Mouse (Mus musculus) left cerebral cortex, postnatal 10 days (tissue): ENCODE results near the gene Bpifa2. TPM values are rescaled to one million over a fixed set of nuclear protein-coding genes. Genes with fewer than 3 reads are reported as not detected.

ENCODE experiments used
- total RNA-seq, 2 experiments: library from RNA; stranded (reverse); gene quantifications; 2 replicates each; pipeline ENCODE4 v1.2.3; 2021

Gene Bpifa2
- total RNA-seq, 2 experiments from 2014 or later, result not detected

Other genes with a start within 250 kb of the Bpifa2 start
- under 1 TPM; 0.45 to 0.56 TPM for gene Efcab8, start 228.3 kb upstream of the Bpifa2 start, total RNA-seq
- gene Sun5, start 137.2 kb upstream of the Bpifa2 start, total RNA-seq, result not detected
- gene Bpifb2, start 133.2 kb upstream of the Bpifa2 start, total RNA-seq, result not detected
- not detected for gene Bpifb6, start 107.9 kb upstream of the Bpifa2 start, total RNA-seq
- gene Bpifb3, start 90.0 kb upstream of the Bpifa2 start, total RNA-seq, result not detected
- gene Bpifb4, start 70.1 kb upstream of the Bpifa2 start, total RNA-seq, result not detected
- not detected for gene Bpifa6, start 33.3 kb upstream of the Bpifa2 start, total RNA-seq
- gene Bpifa3, start 122.1 kb downstream of the Bpifa2 start, total RNA-seq, result not detected
- not detected for gene Bpifa1, start 134.6 kb downstream of the Bpifa2 start, total RNA-seq
- not detected for gene Bpifa5, start 154.3 kb downstream of the Bpifa2 start, total RNA-seq
- under 1 TPM; 0.28 to 0.41 TPM for gene Bpifb1, start 182.6 kb downstream of the Bpifa2 start, total RNA-seq
- gene Bpifb5, start 215.5 kb downstream of the Bpifa2 start, total RNA-seq, result under 1 TPM in 1 of 2 experiments, not detected in 1; 0.21 TPM
- not detected for gene Bpifb9a, start 249.6 kb downstream of the Bpifa2 start, total RNA-seq